Mouse (Mus musculus) leukemia stem cell, adult 10-12 weeks (primary cell): Measurements from ENCODE around the gene Olfr1045. TPM values are rescaled to one million over a fixed set of nuclear protein-coding genes. Genes with fewer than 3 reads are reported as not detected.

Experiments used
- polyA plus RNA-seq: library from polyadenylated mRNA; stranded (reverse); fragments of >175 nt; gene quantifications from 2 replicates; pipeline ENCODE4 v1.2.3, GENCODE M21; 2012; ENCODE audit warnings: low replicate concordance

Olfr1045 gene
- polyA plus RNA-seq: not detected in 2 replicates

DNA sequence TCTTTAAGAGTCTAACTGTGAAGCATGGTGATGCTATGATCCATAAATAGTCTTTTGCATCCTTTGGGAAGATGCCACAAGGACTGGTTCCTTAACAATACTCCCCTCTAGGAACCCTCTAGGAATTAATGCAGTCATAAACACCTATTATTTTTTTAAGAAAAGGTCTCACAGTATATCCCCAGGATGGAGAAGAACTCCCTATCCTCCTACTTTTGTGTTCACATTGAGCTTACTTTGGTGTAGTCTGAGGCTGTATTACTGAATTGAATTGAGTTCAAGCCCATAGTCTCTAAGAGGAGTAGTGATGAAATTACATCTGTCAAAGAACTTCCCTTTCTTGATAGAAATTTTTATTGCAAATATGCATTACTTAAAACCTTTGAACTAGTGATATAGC lies at the start of gene Olfr1045:
TSS of gene Olfr1045 (minus strand) at position 101 of the 400 bp plus-strand sequence.

DNA sequence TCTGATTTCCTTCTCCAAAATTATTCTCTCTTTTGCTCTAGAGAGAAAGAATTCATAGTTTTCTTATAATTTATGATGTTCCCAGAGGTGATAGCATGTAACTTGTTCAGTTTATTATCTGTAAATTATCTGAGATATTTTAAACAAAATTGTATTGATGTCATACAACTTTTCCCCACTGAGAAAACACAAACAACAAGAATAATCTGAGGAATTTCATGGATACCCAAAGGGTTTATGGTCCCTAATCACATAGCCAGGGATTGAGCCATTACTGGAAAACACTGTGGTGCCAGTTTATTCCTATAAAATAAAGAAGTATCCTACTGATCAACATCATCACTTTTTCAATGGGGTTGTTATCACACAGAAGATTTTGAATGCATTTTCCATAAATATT lies 37.4 kb upstream of the Olfr1045 start, which contains the start of gene Olfr1048:
TSS of gene Olfr1048 (minus strand) at position 101 of the 400 bp plus-strand sequence.

DNA sequence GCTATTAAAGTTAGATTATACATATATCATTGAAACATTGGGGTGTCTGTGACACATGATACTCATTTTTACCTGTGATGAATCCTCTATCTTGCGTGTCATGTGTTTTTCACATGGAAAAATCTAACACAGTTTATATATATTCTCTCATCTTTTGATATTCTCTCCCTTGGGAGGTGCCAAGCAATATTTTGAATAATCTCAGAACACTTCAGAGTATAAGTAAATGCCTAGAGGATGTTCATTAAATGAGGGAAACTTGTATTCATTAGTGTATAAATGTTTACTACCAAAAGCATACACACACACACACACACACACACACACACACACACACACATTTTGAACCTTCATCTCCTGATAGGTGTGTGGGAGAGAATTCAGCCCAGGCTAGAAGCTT lies 28.5 kb upstream of the Olfr1045 start, which contains the start of gene Olfr1047:
TSS of gene Olfr1047 (minus strand) at position 101 of the 400 bp plus-strand sequence.

DNA sequence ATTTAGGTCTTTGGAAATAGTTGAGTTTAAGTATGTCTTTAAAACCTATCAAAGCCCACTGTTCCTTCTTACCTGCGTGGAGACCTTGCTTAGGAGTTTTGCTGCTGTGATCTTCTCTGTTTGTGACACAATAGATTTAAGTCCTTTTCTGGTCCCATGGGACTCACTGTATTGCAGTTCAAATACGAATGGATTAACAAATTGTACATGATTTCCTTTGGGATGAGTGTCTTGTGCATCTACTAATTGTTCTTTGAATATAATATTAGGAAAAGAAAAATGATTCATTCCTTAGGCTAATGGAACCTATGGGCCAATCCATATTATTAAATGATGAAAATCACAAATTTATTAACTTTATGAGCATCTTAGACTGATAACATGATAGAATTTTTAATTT lies 16.4 kb upstream of the Olfr1045 start, which contains the start of gene Olfr1046:
TSS of gene Olfr1046 (minus strand) at position 101 of the 400 bp plus-strand sequence.

DNA sequence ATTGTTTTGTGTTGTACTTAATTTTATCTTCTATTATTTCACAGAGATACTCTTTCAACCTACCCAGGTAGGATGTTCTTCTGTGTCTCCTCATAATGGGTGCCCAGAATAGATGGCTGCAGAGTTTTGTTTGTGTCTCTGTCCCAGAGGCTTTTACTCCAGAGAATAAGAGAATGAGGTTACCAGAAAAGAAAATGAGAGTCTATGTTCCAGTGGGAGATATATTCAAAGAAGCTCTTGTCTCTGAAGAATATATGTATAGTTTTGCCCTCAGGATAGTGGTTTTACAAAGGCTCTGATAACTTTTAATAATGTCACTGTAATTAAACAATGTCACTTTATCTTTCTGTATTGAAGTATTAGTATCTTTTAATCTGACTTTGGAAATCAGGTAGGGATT lies 17.2 kb downstream of the Olfr1045 start, which contains the start of gene Olfr52:
TSS of gene Olfr52 (minus strand) at position 101 of the 400 bp plus-strand sequence.

DNA sequence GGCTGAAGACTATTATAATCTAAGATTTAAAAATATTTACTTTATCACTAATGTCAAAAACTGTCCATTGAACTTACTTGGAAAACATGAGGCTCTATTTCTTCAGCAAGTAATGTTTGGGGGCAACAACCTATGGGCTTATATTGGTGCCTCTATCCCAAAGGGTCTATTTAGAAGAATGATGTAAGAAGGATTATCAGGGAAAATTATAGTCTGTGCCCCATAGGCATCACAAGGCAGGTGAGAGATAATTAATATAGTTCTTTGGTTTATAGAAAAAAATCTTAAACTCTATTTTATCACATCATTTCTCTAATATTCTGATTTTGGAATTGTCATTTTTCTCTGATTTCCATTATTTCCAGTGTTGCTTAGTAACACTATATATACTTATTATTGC lies 25.1 kb downstream of the Olfr1045 start, which contains the start of gene Olfr1044:
TSS of gene Olfr1044 (minus strand) at position 101 of the 400 bp plus-strand sequence.

DNA sequence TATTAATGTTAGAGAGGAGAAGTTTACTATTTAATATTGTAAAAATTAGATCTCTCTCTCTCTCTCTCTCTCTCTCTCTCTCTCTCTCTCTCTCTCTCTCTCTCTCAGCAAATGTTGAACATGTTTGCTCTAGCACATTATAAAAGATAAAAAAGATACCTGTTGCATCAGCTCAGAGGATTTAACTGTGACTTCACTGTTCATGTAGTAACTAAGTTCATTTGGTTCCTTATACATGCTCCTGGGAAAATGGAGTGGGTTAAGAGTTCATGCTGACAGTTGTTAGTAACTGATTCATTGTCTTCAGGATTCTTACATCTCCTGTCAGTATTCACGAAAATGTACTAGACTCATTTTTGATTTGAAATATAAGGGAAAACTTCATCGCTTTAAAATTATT lies 35.4 kb downstream of the Olfr1045 start, which contains the start of gene Olfr1043:
TSS of gene Olfr1043 (minus strand) at position 101 of the 400 bp plus-strand sequence.

DNA sequence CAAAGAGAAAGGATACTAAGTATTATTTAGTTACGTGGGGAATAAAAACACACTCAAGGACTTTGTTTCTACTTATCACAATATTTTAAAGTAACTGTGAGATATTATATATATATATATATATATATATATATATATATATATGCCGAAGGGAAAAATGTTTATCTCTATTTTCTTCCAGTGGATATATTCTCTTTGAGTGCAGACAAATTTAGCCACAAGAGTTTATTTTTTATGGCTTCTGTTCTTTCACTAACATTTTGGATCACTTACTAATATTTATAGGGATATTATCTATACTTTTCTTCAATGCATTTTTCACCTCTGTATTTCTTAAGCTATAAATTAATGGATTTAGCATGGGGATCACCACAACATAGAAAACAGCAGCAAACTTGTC lies 41.1 kb downstream of the Olfr1045 start, which contains the start of gene Olfr1042:
TSS of gene Olfr1042 (minus strand) at position 101 of the 400 bp plus-strand sequence.

DNA sequence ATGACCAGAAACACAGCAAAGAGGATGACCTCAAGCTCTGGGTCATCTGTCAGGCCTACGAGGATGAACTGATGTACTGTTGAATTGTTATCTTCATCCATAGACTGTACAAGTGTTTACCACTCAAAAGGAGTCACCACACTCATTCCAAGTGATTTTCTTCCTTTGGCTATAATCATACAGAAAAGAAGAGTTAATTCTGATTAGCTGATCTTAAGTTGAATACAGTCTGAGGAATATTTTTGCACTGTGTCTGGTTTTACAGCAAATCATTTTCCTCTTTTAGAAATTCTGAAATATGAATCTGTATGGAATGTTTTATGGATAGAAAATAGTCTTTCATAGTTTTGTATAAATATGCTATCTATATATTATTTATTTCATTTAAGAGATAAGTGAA lies 56.2 kb downstream of the Olfr1045 start, which contains the start of gene Olfr1040:
TSS of gene Olfr1040 (minus strand) at position 101 of the 400 bp plus-strand sequence.

Other genes starting within 250 kb of the Olfr1045 start
- not detected in 2 replicates for gene Olfr1029, start 229.1 kb downstream of the Olfr1045 start, polyA plus RNA-seq
- gene Olfr1030, start 223.7 kb downstream of the Olfr1045 start, polyA plus RNA-seq: not detected in 2 replicates
- not detected in 2 replicates for gene Olfr1031, start 212.7 kb downstream of the Olfr1045 start, polyA plus RNA-seq
- not detected in 2 replicates for gene Olfr1032, start 197.5 kb downstream of the Olfr1045 start, polyA plus RNA-seq
- gene Olfr1033, start 182.4 kb downstream of the Olfr1045 start, polyA plus RNA-seq: not detected in 2 replicates
- gene Olfr1034, start 157.1 kb downstream of the Olfr1045 start, polyA plus RNA-seq: not detected in 2 replicates
- gene Olfr1036, start 129.0 kb downstream of the Olfr1045 start, polyA plus RNA-seq: not detected in 2 replicates
- not detected in 2 replicates for gene Olfr1037, start 115.6 kb downstream of the Olfr1045 start, polyA plus RNA-seq
- not detected in 2 replicates for gene Olfr1039, start 67.1 kb downstream of the Olfr1045 start, polyA plus RNA-seq
- not detected in 2 replicates for gene Olfr1040, start 56.3 kb downstream of the Olfr1045 start, polyA plus RNA-seq
- gene Olfr1042, start 41.2 kb downstream of the Olfr1045 start, polyA plus RNA-seq: not detected in 2 replicates
- gene Olfr1043, start 35.5 kb downstream of the Olfr1045 start, polyA plus RNA-seq: 0.19 TPM in 1 of 2 replicates, not detected in the other
- gene Olfr1044, start 25.2 kb downstream of the Olfr1045 start, polyA plus RNA-seq: not detected in 2 replicates
- not detected in 2 replicates for gene Olfr52, start 17.3 kb downstream of the Olfr1045 start, polyA plus RNA-seq
- not detected in 2 replicates for gene Olfr1046, start 16.3 kb upstream of the Olfr1045 start, polyA plus RNA-seq
- not detected in 2 replicates for gene Olfr1047, start 28.4 kb upstream of the Olfr1045 start, polyA plus RNA-seq
- not detected in 2 replicates for gene Olfr1048, start 37.3 kb upstream of the Olfr1045 start, polyA plus RNA-seq
- gene Olfr1049, start 55.3 kb upstream of the Olfr1045 start, polyA plus RNA-seq: not detected in 2 replicates
- gene Olfr1051, start 76.1 kb upstream of the Olfr1045 start, polyA plus RNA-seq: not detected in 2 replicates
- not detected in 2 replicates for gene Olfr1052, start 89.4 kb upstream of the Olfr1045 start, polyA plus RNA-seq
- not detected in 2 replicates for gene Olfr1053, start 112.3 kb upstream of the Olfr1045 start, polyA plus RNA-seq
- gene Olfr1054, start 132.4 kb upstream of the Olfr1045 start, polyA plus RNA-seq: not detected in 2 replicates
- gene Olfr1055, start 147.3 kb upstream of the Olfr1045 start, polyA plus RNA-seq: not detected in 2 replicates
- not detected in 2 replicates for gene Olfr1056, start 159.5 kb upstream of the Olfr1045 start, polyA plus RNA-seq
- gene Olfr1057, start 175.4 kb upstream of the Olfr1045 start, polyA plus RNA-seq: not detected in 2 replicates
- gene Olfr1058, start 185.6 kb upstream of the Olfr1045 start, polyA plus RNA-seq: not detected in 2 replicates
- not detected in 2 replicates for gene Olfr1061, start 211.0 kb upstream of the Olfr1045 start, polyA plus RNA-seq
- not detected in 2 replicates for gene Olfr1062, start 223.7 kb upstream of the Olfr1045 start, polyA plus RNA-seq
- gene Olfr1065, start 247.6 kb upstream of the Olfr1045 start, polyA plus RNA-seq: not detected in 2 replicates